Mouse (Mus musculus) neural tube, embryonic 12.5 days (tissue): ENCODE measurements around the gene Gm20388. TPM values are rescaled to one million over a fixed set of nuclear protein-coding genes. Genes with fewer than 3 reads are reported as not detected.

Experiments used
- ATAC-seq: fragments of 200-750 bp; cut with Nextera tagmentation; 2 replicates; pipeline ENCODE4 v1.8.0; 2017; ENCODE audit warnings: low read depth, mild to moderate bottlenecking, moderate TSS enrichment, moderate library complexity; ENCODE audit not compliant: low FRiP score
- H3K27ac ChIP-seq: fragments of 300-500 bp; sonication (generic); 2 replicates; pipeline ENCODE4 v1.5.1; 2016
- H3K27me3 ChIP-seq: fragments of 300-500 bp; sonication (generic); replicated peaks from 2 replicates; pipeline ENCODE4 v1.6.1; 2016; ENCODE audit warnings: mild to moderate bottlenecking
- H3K36me3 ChIP-seq: fragments of 300-500 bp; sonication (generic); 2 replicates; pipeline ENCODE4 v1.6.1; 2016; ENCODE audit warnings: mild to moderate bottlenecking
- H3K4me1 ChIP-seq: fragments of 300-500 bp; sonication (generic); 2 replicates; pipeline ENCODE4 v1.6.1; 2016
- H3K4me2 ChIP-seq: fragments of 300-500 bp; sonication (generic); replicated peaks from 2 replicates; pipeline ENCODE4 v1.6.1; 2016; ENCODE audit warnings: mild to moderate bottlenecking
- H3K4me3 ChIP-seq: fragments of 300-500 bp; sonication (generic); 2 replicates; pipeline ENCODE4 v1.5.1; 2016
- H3K9ac ChIP-seq: fragments of 300-500 bp; sonication (generic); 2 replicates; pipeline ENCODE4 v1.6.1; 2016; ENCODE audit warnings: mild to moderate bottlenecking
- H3K9me3 ChIP-seq: fragments of 300-500 bp; sonication (generic); 2 replicates; pipeline ENCODE4 v1.6.1; 2016; ENCODE audit warnings: mild to moderate bottlenecking
- WGBS: fragments of 180-500 bp; shearing (Covaris S2); methylation state at CpG from one replicate; pipeline ENCODE4 v1.1.7; 2016; 5-methylcytosine and 5-hydroxymethylcytosine counted together
- polyA plus RNA-seq: library from polyadenylated mRNA; unstranded; fragments of >200 nt; fragmentation: Nextera tagmentation; extraction: Ambion mirVana; gene quantifications from 2 replicates; pipeline ENCODE4 v1.2.1, GENCODE M21; 2016

Gene Gm20388
- polyA plus RNA-seq, 1 experiment from 2014 or later = not detected

DNA sequence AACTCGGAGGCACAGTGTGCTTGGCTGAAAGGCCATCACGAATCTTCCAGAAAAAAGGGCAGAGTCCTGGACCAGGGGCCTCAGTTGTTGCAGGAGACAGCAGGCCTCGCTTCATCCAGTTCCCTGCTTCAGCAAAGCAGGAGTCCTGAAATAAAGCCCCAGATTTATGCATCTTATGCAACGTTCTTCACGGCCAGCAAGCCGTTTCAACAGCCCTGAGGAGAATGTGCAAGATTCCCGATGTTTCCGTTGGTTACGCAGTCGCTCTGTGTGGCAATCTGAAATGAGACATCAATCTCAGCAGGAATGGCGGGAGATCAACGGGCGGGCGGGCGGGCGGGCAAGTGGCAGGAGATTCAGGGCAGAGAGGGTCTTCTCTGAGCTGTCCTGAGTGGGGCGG, 830.4 kb downstream of the Gm20388 start:
- 56% methylated on average over 17 of the region's 17 CpGs for WGBS
- Histone ChIP-seq H3K27me3 (peaks cover 10% of the 10 kb centered on the region), H3K9ac (no peak overlapping the region), H3K4me2 (no peak overlapping the region), H3K4me1 (peaks cover 10% of the 10 kb centered on the region; the same call in 1 of the 2 replicates), H3K4me3 (no peak overlapping the region), H3K9me3 (no peaks in the 10 kb centered on the region), H3K27ac (no peak overlapping the region), H3K36me3 (no peaks in the 10 kb centered on the region)
- ATAC-seq = no peak

DNA sequence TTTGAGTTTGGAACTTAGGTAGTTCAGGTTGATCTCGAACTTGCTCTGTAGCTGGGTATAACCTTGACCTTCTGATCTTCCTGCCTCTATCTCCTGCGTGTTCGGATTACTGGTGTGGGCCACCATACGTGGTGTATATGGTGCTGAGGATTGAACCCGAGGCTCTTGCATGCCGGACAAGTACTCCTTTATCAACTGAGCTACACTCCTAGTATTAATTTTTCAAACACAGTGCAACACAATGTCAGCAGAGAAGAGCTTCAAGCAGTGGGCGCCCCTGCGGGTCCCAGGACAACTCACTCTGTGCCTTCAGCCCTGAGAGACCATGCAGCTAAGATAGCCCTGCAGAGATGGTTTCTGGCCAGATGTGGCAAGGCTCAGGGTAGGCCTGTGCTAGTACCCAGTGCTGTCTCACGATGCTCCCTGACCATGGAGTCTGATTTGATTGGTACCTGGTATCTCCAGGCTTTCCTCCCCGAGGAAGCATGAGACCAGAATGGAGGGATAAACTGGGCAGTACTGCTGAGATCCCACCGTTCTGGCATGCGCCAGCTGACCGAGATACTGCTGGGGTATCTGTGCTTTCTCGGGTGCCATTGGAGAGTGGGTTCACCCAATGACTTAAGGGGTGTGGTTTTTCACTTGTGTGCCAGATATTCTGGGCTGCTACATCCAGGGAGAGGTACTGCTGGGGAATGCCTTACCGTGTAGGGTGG, 831.3 kb downstream of the Gm20388 start:
- H3K27ac ChIP-seq = no peak overlapping the region
- 0 out of 2 replicates have a peak, but pooled peaks cover 1% of the 10 kb centered on the region for H3K4me1 ChIP-seq
- no peaks in the 10 kb centered on the region for H3K36me3 ChIP-seq
- H3K27me3 ChIP-seq = peaks cover 9% of the 10 kb centered on the region
- H3K4me3 ChIP-seq = no peak overlapping the region
- no peak for ATAC-seq
- H3K9ac ChIP-seq = no peak overlapping the region
- H3K9me3 ChIP-seq = no peaks in the 10 kb centered on the region
- WGBS = 91% methylated on average over 15 of the region's 15 CpGs
- no peak overlapping the region for H3K4me2 ChIP-seq

DNA sequence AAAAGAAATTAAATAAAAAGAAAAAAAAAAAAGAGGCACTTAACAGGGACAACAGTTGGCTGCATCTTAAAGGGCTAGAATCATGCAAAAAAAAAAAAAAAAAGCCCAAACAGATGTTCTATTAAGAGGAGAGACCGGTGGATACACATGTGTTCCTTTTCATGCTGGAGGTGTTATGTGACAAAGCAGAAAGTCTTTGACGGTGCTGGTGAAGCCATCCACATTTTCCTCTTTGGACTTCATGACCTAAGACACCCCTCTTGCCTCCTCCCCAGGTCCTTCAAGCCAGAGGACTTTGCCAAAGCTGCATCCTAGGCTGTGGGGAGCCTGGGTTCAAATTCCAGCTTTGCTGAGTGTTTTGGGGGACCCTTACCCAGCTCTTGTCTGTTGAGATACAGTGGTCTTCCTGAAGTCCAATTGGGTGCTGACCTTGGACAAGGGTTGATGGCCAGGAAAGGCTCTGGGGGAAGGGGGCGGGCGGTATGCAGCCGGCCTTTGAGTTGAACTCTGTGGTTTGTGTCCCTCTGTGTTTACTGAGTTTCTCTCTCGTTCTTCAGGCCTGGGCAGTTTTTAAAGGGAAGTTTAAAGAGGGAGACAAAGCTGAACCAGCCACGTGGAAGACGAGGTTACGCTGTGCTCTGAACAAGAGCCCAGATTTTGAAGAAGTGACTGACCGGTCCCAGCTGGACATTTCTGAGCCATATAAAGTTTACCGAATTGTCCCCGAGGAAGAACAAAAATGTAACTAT, 832.7 kb downstream of the Gm20388 start:
- no peak for ATAC-seq
- H3K4me1 ChIP-seq = no peaks in the 10 kb centered on the region

DNA sequence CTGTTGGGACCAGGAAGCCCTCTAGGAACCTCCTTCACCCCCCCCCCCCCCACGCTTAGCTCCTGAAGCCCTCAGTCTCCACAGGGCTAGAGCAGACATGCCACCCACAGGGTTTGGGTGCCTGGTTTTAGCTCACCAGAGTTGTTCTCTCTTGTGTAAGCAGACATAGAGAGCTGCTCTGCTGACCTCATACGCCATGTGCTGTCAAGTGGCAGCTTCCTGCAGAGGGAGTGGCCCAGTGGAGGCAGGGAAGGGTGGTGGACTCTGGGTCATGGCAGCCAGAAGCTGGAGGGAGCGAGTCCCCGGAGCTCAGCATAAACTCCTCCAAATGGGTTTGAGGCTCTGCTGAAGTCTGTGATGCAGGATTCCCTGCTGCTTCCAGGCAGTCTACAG, 833.3 kb downstream of the Gm20388 start:
- 62% methylated on average over 4 of the region's 4 CpGs for WGBS
- Histone ChIP-seq H3K4me3 (no peak overlapping the region), H3K4me1 (no peaks in the 10 kb centered on the region), H3K9me3 (no peaks in the 10 kb centered on the region), H3K27me3 (no peaks in the 10 kb centered on the region), H3K9ac (0 out of 2 replicates have a peak overlapping the region, but pooled peaks have one; percentile 13), H3K36me3 (no peaks in the 10 kb centered on the region), H3K27ac (no peak overlapping the region), H3K4me2 (no peak overlapping the region)
- no peak for ATAC-seq

More for the DNA sequence above, 832.7 kb downstream of the Gm20388 start:
- no peak overlapping the region for H3K4me2 ChIP-seq
- no peaks in the 10 kb centered on the region for H3K27me3 ChIP-seq
- 0 out of 2 replicates have a peak overlapping the region, but pooled peaks have one; percentile 13 for H3K9ac ChIP-seq
- H3K4me3 ChIP-seq = no peak overlapping the region
- H3K9me3 ChIP-seq = no peaks in the 10 kb centered on the region
- no peak overlapping the region for H3K27ac ChIP-seq
- no peaks in the 10 kb centered on the region for H3K36me3 ChIP-seq
- WGBS = 50% methylated on average over 12 of the region's 12 CpGs

DNA sequence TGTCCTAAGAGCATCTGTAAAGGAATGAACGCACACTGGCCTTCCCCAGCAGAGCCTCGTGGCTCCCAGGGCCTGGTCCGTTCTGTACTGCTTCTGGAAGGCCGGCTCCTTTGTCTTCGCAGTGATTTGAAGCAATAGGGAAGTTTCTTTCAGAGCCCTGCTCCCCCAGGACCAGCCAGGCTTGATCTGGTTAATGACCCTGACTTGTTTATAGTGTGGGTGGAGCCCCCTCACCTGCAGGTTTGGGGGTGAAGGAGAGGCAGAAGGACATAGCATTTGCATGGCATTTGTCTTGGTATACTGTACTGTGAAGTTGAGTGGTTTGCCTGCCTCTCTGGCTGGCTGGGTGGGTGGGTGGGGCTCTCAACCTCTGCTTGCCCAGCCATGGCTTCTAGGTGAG, 833.8 kb downstream of the Gm20388 start:
- H3K9me3 ChIP-seq = no peaks in the 10 kb centered on the region
- H3K27me3 ChIP-seq = no peaks in the 10 kb centered on the region
- H3K4me1 ChIP-seq = no peaks in the 10 kb centered on the region
- no peak overlapping the region for H3K27ac ChIP-seq
- ATAC-seq = no peak
- no peak overlapping the region for H3K9ac ChIP-seq
- no peak overlapping the region for H3K4me3 ChIP-seq
- WGBS = 40% methylated on average over 5 of the region's 5 CpGs
- no peak overlapping the region for H3K4me2 ChIP-seq
- no peaks in the 10 kb centered on the region for H3K36me3 ChIP-seq

DNA sequence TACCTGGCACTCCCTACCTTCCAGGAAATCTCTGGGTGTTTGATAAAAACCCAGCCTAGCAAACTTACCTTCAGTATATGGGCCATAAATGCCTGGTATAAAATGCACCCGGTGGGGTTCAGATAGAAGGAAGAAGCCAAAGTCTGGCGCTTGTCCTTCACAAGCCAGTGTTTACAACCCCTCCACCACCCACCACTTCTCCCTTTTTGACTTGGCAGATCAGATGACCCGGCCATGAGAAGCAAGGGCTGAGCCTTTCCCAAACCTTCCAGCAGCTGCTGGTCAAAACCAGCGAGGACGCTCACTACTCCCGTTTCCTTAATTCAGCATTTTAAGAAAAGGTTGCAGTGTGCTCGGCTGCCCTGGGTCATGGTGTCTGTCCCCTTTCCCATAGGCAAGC, 834.6 kb downstream of the Gm20388 start:
- no peak overlapping the region for H3K9ac ChIP-seq
- H3K4me1 ChIP-seq = no peaks in the 10 kb centered on the region
- no peaks in the 10 kb centered on the region for H3K9me3 ChIP-seq
- no peaks in the 10 kb centered on the region for H3K27me3 ChIP-seq
- ATAC-seq = no peak
- H3K27ac ChIP-seq = no peak overlapping the region
- no peak overlapping the region for H3K4me2 ChIP-seq
- no peak overlapping the region for H3K4me3 ChIP-seq
- WGBS = 65% methylated on average over 7 of the region's 7 CpGs
- no peaks in the 10 kb centered on the region for H3K36me3 ChIP-seq

DNA sequence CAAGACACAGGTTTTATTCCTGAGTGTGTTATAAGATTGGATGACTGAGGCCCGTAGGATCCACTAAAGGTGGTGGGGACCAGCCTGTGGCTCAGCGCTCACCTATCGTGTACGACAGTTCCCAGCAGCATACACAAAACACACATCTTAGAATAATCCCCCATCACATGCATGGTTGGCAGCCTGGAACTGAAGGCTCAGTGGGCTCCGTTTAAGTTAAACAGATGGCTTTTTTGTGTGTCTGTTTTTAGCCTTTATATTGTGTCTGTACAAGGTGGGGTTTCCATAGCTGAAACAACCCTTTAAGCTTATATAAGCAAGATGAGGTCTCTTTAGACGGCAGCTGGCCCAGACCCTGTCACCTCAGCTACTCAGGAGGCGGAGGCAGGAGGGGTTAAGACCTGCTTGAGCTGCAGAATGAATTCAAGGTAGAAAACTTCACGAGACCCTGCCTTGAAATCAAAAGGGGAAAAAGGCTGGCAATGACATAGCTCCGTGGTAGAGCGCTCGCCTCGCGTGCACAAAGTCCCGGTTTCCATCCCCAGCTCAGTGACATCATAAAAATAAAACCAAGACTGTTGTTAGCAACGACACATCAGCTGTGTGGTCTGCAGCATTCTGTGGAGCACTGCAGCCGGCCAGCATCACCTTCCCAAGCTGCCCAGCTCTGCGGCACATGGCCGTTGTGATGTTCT, 835.5 kb downstream of the Gm20388 start:
- Histone ChIP-seq H3K36me3 (no peaks in the 10 kb centered on the region), H3K27ac (no peak overlapping the region), H3K27me3 (no peaks in the 10 kb centered on the region), H3K4me1 (no peaks in the 10 kb centered on the region), H3K9me3 (no peaks in the 10 kb centered on the region), H3K4me3 (no peak overlapping the region), H3K9ac (no peak overlapping the region), H3K4me2 (no peak overlapping the region)
- ATAC-seq = no peak
- WGBS = 79% methylated on average over 18 of the region's 18 CpGs

DNA sequence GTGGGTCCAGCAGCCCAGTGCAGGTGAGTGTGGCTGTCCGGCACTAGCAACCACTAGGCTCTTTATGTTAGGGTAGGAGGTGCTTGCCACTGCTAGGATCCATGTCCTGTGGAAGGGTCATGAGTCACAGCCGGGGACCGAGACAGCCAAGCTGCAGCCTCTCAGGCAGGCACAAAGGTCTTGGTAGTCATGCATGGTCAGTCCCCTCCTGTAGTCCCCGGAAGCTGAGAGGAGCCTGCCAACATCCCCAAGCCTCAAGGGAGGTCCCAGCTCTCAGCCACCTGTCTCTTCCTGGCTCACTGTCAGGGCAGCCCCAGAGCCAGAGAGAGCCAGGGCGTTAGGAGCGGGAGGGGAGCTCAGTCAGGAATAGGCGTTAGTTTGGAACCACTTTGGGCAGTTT, 836.6 kb downstream of the Gm20388 start:
- Histone ChIP-seq H3K4me2 (no peak overlapping the region), H3K4me1 (peaks cover 5% of the 10 kb centered on the region; the same call in 1 of the 2 replicates), H3K36me3 (no peaks in the 10 kb centered on the region), H3K9ac (no peak overlapping the region), H3K9me3 (no peaks in the 10 kb centered on the region), H3K4me3 (no peak overlapping the region), H3K27ac (no peak overlapping the region), H3K27me3 (no peaks in the 10 kb centered on the region)
- ATAC-seq = no peak
- 86% methylated on average over 7 of the region's 7 CpGs for WGBS

DNA sequence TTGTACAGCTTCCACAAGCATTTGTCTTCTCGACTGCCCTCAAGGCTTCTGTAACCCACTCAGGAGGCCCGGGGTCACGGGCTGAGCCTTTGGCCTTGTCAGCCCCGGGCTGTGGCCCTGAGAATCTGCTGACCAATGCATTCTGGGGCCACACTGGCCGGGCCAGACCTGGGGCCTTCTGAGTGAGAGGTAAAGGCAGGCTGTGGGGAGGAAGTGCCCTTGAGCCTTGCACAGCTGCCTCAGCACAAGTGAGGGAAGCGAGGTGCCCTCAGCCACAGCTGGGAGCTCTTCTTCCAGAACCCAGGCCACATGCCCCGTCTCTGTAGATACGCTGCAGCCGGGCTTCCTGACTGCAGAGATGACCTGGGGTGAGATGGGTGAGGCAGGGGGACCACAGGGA, 840.0 kb downstream of the Gm20388 start:
- WGBS = 86% methylated on average over 9 of the region's 9 CpGs

DNA sequence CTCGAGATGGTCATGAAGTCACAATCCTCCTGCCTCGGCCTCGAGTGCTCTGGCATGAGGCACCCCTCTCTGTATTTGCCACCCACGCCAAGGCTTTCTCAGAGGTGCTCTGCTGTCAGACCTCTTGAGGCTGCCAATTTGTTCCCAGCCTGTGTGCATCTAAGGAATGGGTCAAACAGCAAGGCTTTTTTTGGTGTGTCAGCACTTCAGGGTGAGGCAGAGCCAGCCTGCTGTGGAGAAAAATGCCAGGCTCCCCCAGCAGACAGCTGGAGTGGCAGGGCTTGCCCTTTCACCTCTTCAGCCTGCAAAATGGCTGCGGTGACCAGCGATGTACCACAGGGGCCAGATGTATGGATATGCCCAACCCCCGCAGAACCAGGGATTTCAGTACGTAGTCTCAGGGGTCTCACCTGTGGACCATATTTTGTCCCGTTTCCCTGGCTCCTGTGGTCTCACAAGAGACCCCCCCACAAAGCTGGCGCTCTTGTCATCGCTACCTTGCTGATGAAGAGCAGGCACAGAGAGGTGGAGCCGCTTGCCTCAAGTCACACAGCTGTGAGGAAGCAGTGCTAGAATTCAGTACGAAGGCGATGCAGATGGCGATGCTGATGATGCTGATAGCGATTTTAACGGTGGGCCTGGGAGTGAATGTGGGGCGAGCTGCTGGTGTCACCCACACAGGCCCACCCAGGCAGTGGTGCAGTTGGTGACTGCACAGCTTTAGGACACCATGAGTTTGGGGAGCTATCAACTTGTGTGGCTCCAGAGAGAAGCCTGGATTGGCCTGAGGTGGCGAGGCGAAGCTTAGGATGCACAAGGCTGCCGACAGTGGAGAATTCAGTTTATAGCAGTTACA, 840.8 kb downstream of the Gm20388 start:
- WGBS = 71% methylated on average over 21 of the region's 21 CpGs
- Histone ChIP-seq H3K27ac (no peak overlapping the region), H3K4me1 (peaks cover 19% of the 10 kb centered on the region), H3K27me3 (peaks cover 9% of the 10 kb centered on the region), H3K9ac (no peak overlapping the region), H3K36me3 (no peaks in the 10 kb centered on the region), H3K9me3 (no peaks in the 10 kb centered on the region), H3K4me3 (no peak overlapping the region), H3K4me2 (0 out of 2 replicates have a peak overlapping the region, but pooled peaks have one; percentile 2)
- ATAC-seq = no peak

More for the DNA sequence above, 840.0 kb downstream of the Gm20388 start:
- Histone ChIP-seq H3K9me3 (no peaks in the 10 kb centered on the region), H3K4me1 (peaks cover 12% of the 10 kb centered on the region), H3K4me3 (no peak overlapping the region), H3K4me2 (no peak overlapping the region), H3K27me3 (peaks cover 9% of the 10 kb centered on the region), H3K36me3 (no peaks in the 10 kb centered on the region), H3K9ac (no peak overlapping the region), H3K27ac (no peak overlapping the region)
- no peak for ATAC-seq

DNA sequence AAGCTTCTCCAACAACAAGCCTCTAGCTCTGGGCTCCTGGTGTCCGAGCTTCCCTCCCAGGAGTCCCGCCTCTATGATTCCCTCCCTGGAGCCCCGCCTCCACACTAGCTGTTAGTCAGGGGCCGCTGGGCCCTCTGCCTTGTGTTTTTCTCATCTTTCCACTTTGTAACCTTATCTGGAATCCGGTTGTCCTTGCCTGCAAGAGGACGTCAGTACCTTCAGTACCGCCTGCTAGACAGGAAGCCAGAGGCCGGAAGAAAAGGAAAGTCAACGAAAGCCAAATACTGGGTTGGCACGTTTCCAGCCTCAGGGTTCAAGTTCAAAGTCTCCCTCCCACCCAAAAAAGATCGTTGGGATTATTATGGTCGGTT, 841.4 kb downstream of the Gm20388 start:
- Histone ChIP-seq H3K27me3 (peaks cover 9% of the 10 kb centered on the region), H3K4me3 (no peak overlapping the region), H3K4me1 (peaks cover 19% of the 10 kb centered on the region), H3K4me2 (0 out of 2 replicates have a peak overlapping the region, but pooled peaks have one; percentile 2), H3K27ac (no peak overlapping the region), H3K9ac (no peak overlapping the region), H3K9me3 (no peaks in the 10 kb centered on the region), H3K36me3 (no peaks in the 10 kb centered on the region)
- WGBS = 24% methylated on average over 12 of the region's 12 CpGs
- no peak for ATAC-seq
